Mouse (Mus musculus): ENCODE results near the gene Ccdc69.

DNA sequence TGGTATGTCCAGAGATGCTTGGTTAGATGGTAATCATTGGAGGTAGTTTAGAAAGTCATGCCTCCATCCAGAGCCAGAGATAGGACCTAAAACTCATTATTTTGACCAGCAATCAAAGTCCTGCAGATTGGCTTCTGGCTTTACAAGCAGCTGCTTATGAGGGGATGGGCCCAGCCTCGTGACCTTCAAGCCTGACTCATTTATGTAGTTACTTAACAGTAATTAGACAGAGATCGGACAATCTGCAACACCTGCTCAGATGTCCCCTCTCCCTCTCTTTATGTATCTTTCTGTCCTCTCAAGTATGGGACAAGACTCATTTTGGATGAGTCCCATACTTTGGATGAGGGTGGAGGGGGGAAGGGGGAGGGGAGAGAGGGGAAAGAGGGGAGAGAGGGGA lies 12.0 kb upstream of the Ccdc69 start:
- no peak for TF ChIP-seq POLR2A (IDR thresholded peaks at IDR 0.05; ENCODE audit: borderline replicate concordance, control insufficient read depth, low read depth, low read length)
- TF ChIP-seq CTCF (IDR thresholded peaks at IDR 0.05; ENCODE audit: control insufficient read depth, insufficient read depth, low read length) = no peak

Data from bone marrow, adult 2 months (tissue).